Mouse (Mus musculus) embryo, embryonic 9.5 days (tissue): ENCODE results near the gene Madd.

Source experiments
- DNase-seq: peaks from one replicate; pipeline ENCODE4 v3.0.0-alpha.2; 2017; ENCODE audit errors: extremely low spot score

Gene Madd

DNA sequence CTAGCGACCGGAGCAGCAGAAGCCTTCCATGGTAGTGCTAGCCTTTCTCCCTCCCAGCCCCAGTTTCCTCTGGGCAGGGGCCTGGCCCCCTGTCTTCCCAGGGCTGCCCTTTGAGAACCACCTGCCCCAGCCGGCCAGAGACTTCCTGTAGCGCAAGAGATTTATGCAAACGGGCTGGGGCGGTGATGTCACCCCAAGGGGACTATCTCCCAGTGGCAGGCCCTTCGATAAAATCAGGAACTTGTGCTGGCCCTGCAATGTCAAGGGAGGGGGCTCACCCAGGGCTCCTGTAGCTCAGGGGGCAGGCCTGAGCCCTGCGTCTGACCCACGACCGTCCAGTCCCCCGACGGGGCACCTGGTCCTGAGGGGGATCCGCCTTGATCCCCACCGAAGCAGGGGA lies 87.1 kb downstream of the Madd start:
- no peak for DNase-seq

GRCm38 (mm10) chr2:91090827-91091226 lies 92.8 kb downstream of the Madd start:
- no peak for DNase-seq

- DNase-seq, result no peak
Measured at GRCm38 (mm10) chr2:91090208-91090607, 93.4 kb downstream of the Madd start.

DNA sequence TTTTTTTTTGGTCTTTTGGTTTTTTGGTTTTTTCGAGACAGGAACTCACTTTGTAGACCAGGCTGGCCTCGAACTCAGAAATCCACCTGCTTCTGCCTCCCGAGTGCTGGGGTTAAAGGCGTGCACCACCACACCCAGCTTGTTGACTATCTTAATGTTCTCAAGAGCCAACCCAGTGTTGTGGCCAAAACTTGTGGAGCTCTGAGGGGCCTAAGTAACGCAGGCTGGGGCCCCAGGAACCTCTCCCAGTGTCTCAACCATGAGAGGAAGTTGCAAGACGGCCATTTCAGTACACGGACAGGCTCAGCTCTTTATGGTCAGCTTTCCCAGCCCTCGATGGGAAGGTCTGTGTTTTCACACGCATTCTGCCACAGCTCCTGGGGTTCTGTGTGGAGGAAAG lies 94.7 kb downstream of the Madd start:
- no peak for DNase-seq

DNA sequence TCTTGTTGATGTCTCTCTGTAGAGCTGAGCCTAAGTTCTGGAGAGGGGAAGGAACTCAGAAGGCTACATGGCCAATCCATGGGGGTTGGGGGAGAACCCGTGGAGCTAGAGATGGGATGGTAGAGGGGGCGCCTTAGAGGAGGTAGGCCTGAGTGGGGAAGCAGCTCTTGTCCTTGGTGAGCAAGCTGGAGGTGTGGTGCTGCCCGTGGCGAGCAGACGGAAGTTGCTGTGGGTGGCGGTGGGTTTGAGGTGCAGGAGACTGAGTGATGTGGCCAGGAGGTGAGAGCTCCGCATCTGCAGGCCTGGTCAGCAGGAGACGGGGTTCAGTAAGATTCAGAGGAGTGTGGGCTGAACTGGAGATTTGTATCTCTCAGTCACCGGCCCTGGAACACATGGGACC lies 96.2 kb downstream of the Madd start:
- DNase-seq, result no peak
